Mouse (Mus musculus) adrenal gland, postnatal 10 days (tissue): ENCODE measurements around the gene Abca8a. TPM values are rescaled to one million over a fixed set of nuclear protein-coding genes. Genes with fewer than 3 reads are reported as not detected.
"Not testable (repeated sequence)": the region's sequence is repeated elsewhere in the genome, so short reads cannot be mapped to it uniquely, and the experiment has no call there.

ENCODE experiments used
- DNase-seq: peaks from one replicate; pipeline ENCODE4 v3.0.0; 2021; ENCODE audit warnings: mixed read lengths
- total RNA-seq, 2 experiments: library from RNA; stranded (reverse); gene quantifications; 2 replicates each; pipeline ENCODE4 v1.2.3; 2021

Abca8a gene
- total RNA-seq, 2 experiments from 2014 or later = 40.4 to 43.0 TPM

DNA sequence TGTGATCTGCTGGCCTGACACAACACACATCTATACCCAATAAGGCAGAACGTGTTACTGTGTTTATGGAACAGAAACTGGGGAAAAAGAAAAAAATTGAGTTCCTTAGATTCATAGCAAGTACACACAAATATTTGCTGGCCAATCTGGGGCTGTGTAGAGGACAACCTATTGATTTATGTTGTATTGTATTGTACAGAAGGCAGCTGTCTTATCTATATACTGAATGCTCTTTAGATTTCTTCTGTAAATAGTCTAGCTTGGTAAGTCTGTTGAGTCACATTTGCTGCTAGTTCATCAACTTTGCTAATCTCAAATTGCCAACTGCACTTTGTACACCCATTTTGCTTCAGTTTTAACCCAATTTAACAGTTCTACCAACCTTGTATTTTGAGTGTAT lies 107.6 kb downstream of the Abca8a start:
- no peak for DNase-seq

GRCm38 (mm10) chr11:109987460-109988072 lies 108.2 kb downstream of the Abca8a start:
- not testable (repeated sequence) for DNase-seq

- DNase-seq = no peak
Observed at GRCm38 (mm10) chr11:109981872-109982271, 113.9 kb downstream of the Abca8a start.

Other genes with a start within 250 kb of the Abca8a start
- 10 to 100 TPM; 11.9 to 14.2 TPM for gene Abca8b, start 100.1 kb downstream of the Abca8a start, total RNA-seq
- gene Abca9, start 72.2 kb upstream of the Abca8a start, total RNA-seq = 10 to 100 TPM; 10.3 to 10.5 TPM
- gene Abca6, start 155.8 kb upstream of the Abca8a start, total RNA-seq = 10 to 100 TPM; 10.6 to 21.0 TPM
- gene Abca5, start 241.7 kb upstream of the Abca8a start, total RNA-seq = 10 to 100 TPM in 1 of 2 experiments, 1 to 10 TPM in 1; 9.7 to 10.3 TPM